Mouse (Mus musculus) CH12.LX (cell line): ENCODE measurements around the gene Rap2c. TPM values are rescaled to one million over a fixed set of nuclear protein-coding genes. Genes with fewer than 3 reads are reported as not detected.

Experiments
- DNase-seq: peaks from one replicate; pipeline ENCODE4 v3.0.0-alpha.2; 2013; ENCODE audit errors: extremely low read depth
- H3K27ac ChIP-seq: 2 replicates; pipeline ENCODE4 v1.5.1; 2012; ENCODE audit warnings: low read depth, mild to moderate bottlenecking, control low read depth, moderate library complexity; ENCODE audit not compliant: insufficient read depth
- H3K27me3 ChIP-seq: replicated peaks from 2 replicates; pipeline ENCODE3; 2012; ENCODE audit warnings: inconsistent platforms
- H3K36me3 ChIP-seq, 2 experiments: replicated peaks in 1 of 2; 2 replicates each; pipeline versions ENCODE3 to v1.6.1; 2012; ENCODE audit warnings: inconsistent platforms in 1 of 2, low read length in 1 of 2, mild to moderate bottlenecking in 1 of 2, mixed read lengths in 1 of 2, moderate library complexity in 1 of 2; ENCODE audit not compliant: control insufficient read depth in 1 of 2, insufficient read depth in 1 of 2
- H3K4me1 ChIP-seq, 2 experiments: 2 replicates each; pipeline ENCODE4 v1.6.1; 2012; ENCODE audit warnings: inconsistent platforms in 1 of 2, moderate library complexity in 1 of 2; ENCODE audit not compliant: insufficient read depth in 2 of 2, control insufficient read depth in 1 of 2
- H3K4me2 ChIP-seq: 2 replicates; pipeline ENCODE4 v1.6.1; 2012; ENCODE audit warnings: low read depth, mild to moderate bottlenecking, control low read depth; ENCODE audit not compliant: poor library complexity, insufficient read depth, severe bottlenecking
- H3K4me3 ChIP-seq, 3 experiments: fragments of 150-350 bp in 1 of 3; sonication (generic) in 1 of 3; replicated peaks in 1 of 3; 2 replicates each; pipeline versions ENCODE3 to v1.5.1; 2011 to 2012; ENCODE audit warnings: low read depth in 2 of 3, low read length in 2 of 3, mild to moderate bottlenecking in 2 of 3, moderate library complexity in 2 of 3, control low read depth in 1 of 3, improper control_type of control experiment in 1 of 3, inconsistent platforms in 1 of 3, mixed read lengths in 1 of 3; ENCODE audit not compliant: poor library complexity in 1 of 3
- H3K79me2 ChIP-seq: replicated peaks from 2 replicates; pipeline ENCODE4 v1.6.1; 2012; ENCODE audit warnings: mild to moderate bottlenecking, moderate library complexity; ENCODE audit not compliant: control insufficient read depth, poor library complexity, insufficient read depth, severe bottlenecking; ENCODE audit errors: extremely low read depth
- H3K9ac ChIP-seq: 2 replicates; pipeline ENCODE4 v1.6.1; 2012; ENCODE audit warnings: low read depth, mild to moderate bottlenecking, control low read depth, moderate library complexity; ENCODE audit not compliant: insufficient read depth
- H3K9me3 ChIP-seq: replicated peaks from 2 replicates; pipeline ENCODE3; 2012; ENCODE audit warnings: low read length, inconsistent platforms, mixed read lengths
- BHLHE40 ChIP-seq: IDR thresholded peaks from 2 replicates; pipeline ENCODE4 v1.6.1; 2011; ENCODE audit warnings: mild to moderate bottlenecking, low read depth, low read length, improper control_type of control experiment
- CHD1 ChIP-seq: IDR thresholded peaks from 2 replicates; pipeline ENCODE4 v1.6.1; 2012; ENCODE audit warnings: low read depth, low read length, improper control_type of control experiment, inconsistent platforms
- CTCF ChIP-seq, 2 experiments: IDR thresholded peaks in 1 of 2; conservative IDR thresholded peaks in 1 of 2; 2 replicates each; pipeline ENCODE4 v1.5.1; 2011 to 2012; ENCODE audit warnings: low read depth in 2 of 2, low read length in 2 of 2, improper control_type of control experiment in 1 of 2, inconsistent platforms in 1 of 2, mild to moderate bottlenecking in 1 of 2, moderate library complexity in 1 of 2
- E2F4 ChIP-seq: IDR thresholded peaks from 2 replicates; pipeline ENCODE4 v1.6.1; 2011; ENCODE audit warnings: low read depth, low read length, improper control_type of control experiment; ENCODE audit not compliant: insufficient replicate concordance
- ELF1 ChIP-seq: IDR thresholded peaks from 2 replicates; pipeline ENCODE4 v1.6.1; 2014; ENCODE audit warnings: low read depth, mild to moderate bottlenecking, inconsistent platforms, low read length, improper control_type of control experiment
- EP300 ChIP-seq: IDR thresholded peaks from 2 replicates; pipeline ENCODE4 v1.6.1; 2011; ENCODE audit warnings: low read length, improper control_type of control experiment
- GABPA ChIP-seq: IDR thresholded peaks from 2 replicates; pipeline ENCODE4 v1.6.1; 2012; ENCODE audit warnings: low read depth, low read length, improper control_type of control experiment, inconsistent platforms; ENCODE audit not compliant: insufficient replicate concordance
- HCFC1 ChIP-seq: IDR thresholded peaks from 2 replicates; pipeline ENCODE4 v1.6.1; 2012; ENCODE audit warnings: low read depth, mild to moderate bottlenecking, inconsistent platforms, low read length, improper control_type of control experiment
- IRF4 ChIP-seq: IDR thresholded peaks from 2 replicates; pipeline ENCODE4 v1.6.1; 2014; ENCODE audit warnings: low read depth, mild to moderate bottlenecking, inconsistent platforms, low read length, improper control_type of control experiment
- JUN ChIP-seq: IDR thresholded peaks from 2 replicates; pipeline ENCODE4 v1.6.1; 2011; ENCODE audit warnings: low read depth, mild to moderate bottlenecking, low read length, improper control_type of control experiment, moderate library complexity; ENCODE audit not compliant: insufficient read depth
- JUND ChIP-seq: conservative IDR thresholded peaks from 2 replicates; pipeline ENCODE4 v1.6.1; 2011; ENCODE audit warnings: low read depth, low read length, improper control_type of control experiment
- KAT2A ChIP-seq: IDR thresholded peaks from 2 replicates; pipeline ENCODE4 v1.6.1; 2012; ENCODE audit warnings: low read length, improper control_type of control experiment, inconsistent platforms; ENCODE audit not compliant: insufficient replicate concordance
- MAX ChIP-seq: IDR thresholded peaks from 2 replicates; pipeline ENCODE4 v1.6.1; 2011; ENCODE audit warnings: low read length, improper control_type of control experiment
- MEF2A ChIP-seq: IDR thresholded peaks from 2 replicates; pipeline ENCODE4 v1.6.1; 2014; ENCODE audit warnings: low read depth, mild to moderate bottlenecking, inconsistent platforms, low read length, improper control_type of control experiment, borderline replicate concordance
- MXI1 ChIP-seq: IDR thresholded peaks from 2 replicates; pipeline ENCODE4 v1.6.1; 2011; ENCODE audit warnings: mild to moderate bottlenecking, low read depth, low read length, improper control_type of control experiment
- NELFE ChIP-seq: IDR thresholded peaks from 2 replicates; pipeline ENCODE4 v1.6.1; 2011; ENCODE audit warnings: low read depth, low read length, improper control_type of control experiment
- NRF1 ChIP-seq: IDR thresholded peaks from 2 replicates; pipeline ENCODE4 v1.6.1; 2014; ENCODE audit warnings: low read depth, mild to moderate bottlenecking, inconsistent platforms, low read length, improper control_type of control experiment, moderate library complexity
- POLR2A ChIP-seq: IDR thresholded peaks from 2 replicates; pipeline ENCODE4 v1.6.1; 2011; ENCODE audit warnings: low read depth, mild to moderate bottlenecking, improper control_type of control experiment, low read length
- RAD21 ChIP-seq: IDR thresholded peaks from 2 replicates; pipeline ENCODE4 v1.6.1; 2011; ENCODE audit warnings: low read depth, mild to moderate bottlenecking, low read length, improper control_type of control experiment, moderate library complexity
- SMC3 ChIP-seq: IDR thresholded peaks from 2 replicates; pipeline ENCODE4 v1.6.1; 2011; ENCODE audit warnings: low read depth, low read length, improper control_type of control experiment
- TBP ChIP-seq: conservative IDR thresholded peaks from 2 replicates; pipeline ENCODE4 v1.6.1; 2011; ENCODE audit warnings: low read depth, low read length, improper control_type of control experiment
- TCF12 ChIP-seq: IDR thresholded peaks from 2 replicates; pipeline ENCODE4 v1.6.1; 2014; ENCODE audit warnings: low read depth, mild to moderate bottlenecking, inconsistent platforms, low read length, improper control_type of control experiment
- UBTF ChIP-seq: IDR thresholded peaks from 2 replicates; pipeline ENCODE4 v1.6.1; 2012; ENCODE audit warnings: low read depth, mild to moderate bottlenecking, inconsistent platforms, low read length, improper control_type of control experiment, moderate library complexity
- USF1 ChIP-seq: IDR thresholded peaks from 2 replicates; pipeline ENCODE4 v1.6.1; 2014; ENCODE audit warnings: low read depth, mild to moderate bottlenecking, inconsistent platforms, low read length, improper control_type of control experiment
- ZNF384 ChIP-seq: IDR thresholded peaks from 2 replicates; pipeline ENCODE4 v1.6.1; 2012; ENCODE audit warnings: low read depth, low read length, improper control_type of control experiment, inconsistent platforms
- dilution Hi-C: fragments of 300-500 bp; cut with MboI; formaldehyde crosslinking; loops from 2 replicates; pipeline ENCODE4 v1.14.3; 2020; ENCODE audit warnings: low sequenced_read_pairs; ENCODE audit not compliant: extremely low pct_unique_long_range_greater_than_20kb, extremely low pct_ligation_motif_present
- in situ Hi-C: fragments of 300-500 bp; cut with MboI; formaldehyde crosslinking; loops from 3 replicates; pipeline ENCODE4 v1.14.3; 2019; ENCODE audit warnings: low sequenced_read_pairs, low pct_ligation_motif_present, low pct_unique_long_range_greater_than_20kb, mixed read lengths
- polyA plus RNA-seq: library from polyadenylated mRNA; unstranded; fragments of >175 nt; gene quantifications from 2 replicates; pipeline ENCODE4 v1.2.1, GENCODE M21; 2012; ENCODE audit warnings: low read depth; ENCODE audit not compliant: insufficient read length
- total RNA-seq, 2 experiments: library from RNA; depleted of rRNA; stranded (reverse); fragments of 300-350 nt in 1 of 2; fragments of >200 nt in 1 of 2; gene quantifications; 2 replicates each; pipeline ENCODE4 v1.2.3; 2012 to 2014

Gene Rap2c
- total and polyA plus RNA-seq, 3 experiments, result 10.0 to 31.7 (median 28.8) TPM

DNA sequence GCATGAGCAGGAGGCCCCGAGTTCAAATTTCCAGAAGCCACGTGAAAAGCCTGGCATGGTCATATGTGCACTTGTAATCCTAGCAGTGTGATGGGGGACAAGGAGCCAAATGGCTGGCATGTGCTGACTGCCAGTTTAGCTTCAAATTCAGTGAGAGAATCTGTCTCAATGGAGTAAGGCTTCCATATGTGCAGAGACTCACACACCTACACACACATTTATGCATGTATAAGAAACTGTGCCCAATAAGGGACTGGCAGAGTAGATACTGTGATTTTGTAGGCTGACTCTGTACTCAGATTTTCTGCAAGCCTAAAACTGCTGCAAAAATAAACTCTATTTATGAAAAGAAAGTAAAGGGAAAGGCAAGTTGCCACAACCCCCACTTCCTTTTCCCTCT lies 39.4 kb downstream of the Rap2c start:
- Histone ChIP-seq H3K36me3 (no peaks in the 10 kb centered on the region), H3K9me3 (no peaks in the 10 kb centered on the region), H3K4me1 (no peaks in the 10 kb centered on the region), H3K27ac (no peak overlapping the region), H3K4me2 (no peak overlapping the region), H3K4me3 (no peak overlapping the region), H3K27me3 (no peaks in the 10 kb centered on the region), H3K79me2 (no peaks in the 10 kb centered on the region), H3K9ac (no peak overlapping the region)
- no peak for TF ChIP-seq IRF4
- TF ChIP-seq JUND, result no peak
- no peak for TF ChIP-seq RAD21
- no peak for TF ChIP-seq CHD1
- TF ChIP-seq NELFE, result no peak
- no peak for TF ChIP-seq GABPA
- no peak for TF ChIP-seq MAX
- TF ChIP-seq MEF2A, result no peak
- TF ChIP-seq UBTF, result no peak
- no peak for TF ChIP-seq E2F4
- TF ChIP-seq ELF1, result no peak
- TF ChIP-seq JUN, result no peak
- no peak for TF ChIP-seq CTCF (conservative IDR thresholded peaks at IDR 0.05 in 1 of 2, IDR thresholded peaks at IDR 0.05 in 1 of 2; ENCODE audit: low read depth in 2 of 2, low read length in 2 of 2)
- no peak for TF ChIP-seq BHLHE40
- no peak for TF ChIP-seq KAT2A
- TF ChIP-seq MXI1, result no peak
- TF ChIP-seq TBP, result no peak
- TF ChIP-seq NRF1, result no peak
- no peak for TF ChIP-seq POLR2A
- no peak for DNase-seq
- in situ Hi-C loops (no loop called here), dilution Hi-C loops (no loop called here)

DNA sequence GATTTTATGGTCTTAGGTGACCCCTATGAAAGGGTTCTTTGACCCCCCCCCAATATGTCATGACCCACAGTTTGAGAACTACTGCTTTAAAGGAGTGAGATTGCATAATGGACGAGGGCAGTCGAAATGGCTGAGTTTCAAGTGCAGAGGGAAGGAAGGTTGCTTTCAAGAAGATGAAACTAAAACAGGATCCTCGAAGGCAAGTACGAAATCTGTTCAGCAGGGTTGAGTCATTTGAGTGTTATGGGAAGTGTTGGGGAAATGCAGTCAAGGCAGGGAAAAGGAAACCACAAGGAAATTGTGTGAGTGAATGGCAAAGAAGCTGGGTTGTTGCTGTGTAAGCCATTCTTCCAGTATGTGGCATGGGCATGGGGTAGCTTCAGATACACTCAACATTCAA lies 45.7 kb downstream of the Rap2c start:
- in situ Hi-C loops, result no loop called here
- DNase-seq, result no peak
- no peak overlapping the region for H3K9ac ChIP-seq
- dilution Hi-C loops, result no loop called here
- no peak for TF ChIP-seq USF1
- no peak for TF ChIP-seq POLR2A
- TF ChIP-seq ZNF384, result no peak
- TF ChIP-seq MEF2A, result no peak
- TF ChIP-seq HCFC1, result no peak
- no peak for TF ChIP-seq RAD21
- no peak for TF ChIP-seq JUND
- no peak for TF ChIP-seq SMC3
- TF ChIP-seq TBP, result no peak
- TF ChIP-seq TCF12, result no peak
- no peak for TF ChIP-seq EP300
- TF ChIP-seq MXI1, result no peak
- TF ChIP-seq, all 38 proteins: peak for 0
- Histone ChIP-seq H3K4me2 (no peak overlapping the region; the same call in 1 of the 2 replicates), H3K27me3 (no peaks in the 10 kb centered on the region), H3K79me2 (no peaks in the 10 kb centered on the region), H3K4me3 (no peak overlapping the region), H3K27ac (no peak overlapping the region), H3K9me3 (no peaks in the 10 kb centered on the region), H3K4me1 (no peaks in the 10 kb centered on the region), H3K36me3 (no peaks in the 10 kb centered on the region)
